Mouse (Mus musculus) liver, adult 2 months (tissue): Measurements from ENCODE around the gene Stk38l.

Experiments used
- CTCF ChIP-seq: fragments of 200-500 bp; IDR thresholded peaks from 2 replicates; pipeline ENCODE4 v1.5.1; 2011; ENCODE audit warnings: low read depth, low read length, control low read depth
- POLR2A ChIP-seq: fragments of 200-500 bp; IDR thresholded peaks from 2 replicates; pipeline ENCODE4 v1.6.1; 2011; ENCODE audit warnings: low read length, control low read depth; ENCODE audit not compliant: insufficient read depth; ENCODE audit errors: extremely low read depth

DNA sequence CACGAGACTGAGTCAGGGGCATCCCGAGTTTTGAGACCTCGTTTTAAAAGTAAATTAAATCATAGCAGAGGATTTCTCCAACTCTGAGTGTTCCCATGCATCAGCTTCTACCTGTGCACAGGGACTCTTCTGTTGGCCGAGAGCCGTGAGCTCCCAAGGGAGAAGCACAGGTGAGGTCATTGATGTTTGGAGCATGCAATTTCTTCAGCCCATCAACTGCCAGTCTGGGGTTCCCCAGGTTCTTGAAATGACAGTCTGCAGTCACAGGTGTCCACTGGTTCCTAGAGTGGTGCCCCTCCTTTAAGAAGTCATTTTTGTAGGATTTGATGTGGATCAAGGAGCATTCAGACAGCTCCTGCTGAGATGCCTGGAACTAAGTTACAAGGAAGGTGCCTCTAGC lies 46.0 kb downstream of the Stk38l start:
- TF ChIP-seq CTCF (no peak), POLR2A (no peak)
